ENCODE assay signal across 16 mouse cellular contexts in genomic region chr2:129489496-129490285, GRCm38 (mm10). TPM values are rescaled to one million over a fixed set of nuclear protein-coding genes. Genes with fewer than 3 reads are reported as not detected.
A peak's percentile ranks its signal among the peaks of the same experiment; 100 is the strongest.
DNase-seq lines count a peak whose midpoint lies in the region; ATAC-seq and TF ChIP-seq lines count a peak whose summit lies in the region.
"Had no signal": no experiment of that assay in that cellular context is flagged by ENCODE, and none has a peak within 500 bp of the region (broad histone marks: within the 10 kb centered on the region; RNA-seq: fewer than 3 reads in every experiment).

No protein-coding gene starts in this region.

- no peak overlapping the region for H3K9ac ChIP-seq in hindbrain, embryonic 11.5 days (ENCODE audit: low read depth, low read length)
- H3K9ac ChIP-seq: liver, embryonic 14.5 days; neural tube, embryonic 13.5 days had no signal

- TF ChIP-seq POLR2A in lung, adult 2 months (IDR thresholded peaks at IDR 0.05; ENCODE audit: borderline replicate concordance, extremely low read depth, low read depth, low read length), result no peak

- no peaks in the 10 kb centered on the region for H3K79me2 ChIP-seq in macrophage (ENCODE audit: inconsistent target)

- H3K9me3 ChIP-seq in hindbrain, embryonic 11.5 days (ENCODE audit: control insufficient read depth, low read length), result no peaks in the 10 kb centered on the region
- H3K9me3 ChIP-seq: neural tube, embryonic 13.5 days had no signal

- intact Hi-C loops in heart, postnatal 14 days (cut with DNase I), result no loop called here

- no peak overlapping the region for H3K4me3 ChIP-seq in lung, adult 2 months (replicated peaks; ENCODE audit: extremely low read depth, low read depth, low read length)
- no peak overlapping the region for H3K4me3 ChIP-seq in macrophage (ENCODE audit: inconsistent target)
- no peak overlapping the region for H3K4me3 ChIP-seq in hindbrain, embryonic 11.5 days (ENCODE audit: low read depth, low read length)
- H3K4me3 ChIP-seq: neural tube, embryonic 13.5 days had no signal

- no peaks in the 10 kb centered on the region for H3K27me3 ChIP-seq in splenic B cell, adult 2 months (ENCODE audit: control insufficient read depth, insufficient read depth, low read length, poor library complexity, severe bottlenecking)
- no peaks in the 10 kb centered on the region for H3K27me3 ChIP-seq in hindbrain, embryonic 11.5 days (ENCODE audit: control insufficient read depth, insufficient read depth, low read length)
- H3K27me3 ChIP-seq: neural tube, embryonic 13.5 days had no signal

- no peak overlapping the region for H3K4me2 ChIP-seq in hindbrain, embryonic 11.5 days (replicated peaks; ENCODE audit: low read depth, low read length)
- H3K4me2 ChIP-seq: neural tube, embryonic 13.5 days had no signal

- no peaks in the 10 kb centered on the region for H3K36me3 ChIP-seq in macrophage (ENCODE audit: inconsistent target)
- H3K36me3 ChIP-seq in splenic B cell, adult 2 months (ENCODE audit: control insufficient read depth, insufficient read depth, low read length, poor library complexity, severe bottlenecking), result no peaks in the 10 kb centered on the region
- H3K36me3 ChIP-seq in hindbrain, embryonic 11.5 days (ENCODE audit: control insufficient read depth, insufficient read depth, low read length), result no peaks in the 10 kb centered on the region
- H3K36me3 ChIP-seq: neural tube, embryonic 13.5 days had no signal

- DNase-seq in heart, adult 11 months, result peak; percentile 92
- DNase-seq in heart, postnatal 14 days, result no peak
- DNase-seq in lung, postnatal 25 days (ENCODE audit: low spot score), result peak; percentile 56
- DNase-seq in lung, adult 2 months, result no peak
- DNase-seq in splenic B cell, adult 2 months (ENCODE audit: low read depth, low spot score), result peak; percentile 81
- no peak for DNase-seq in urinary bladder, postnatal 25 days (ENCODE audit: low spot score)
- no peak for DNase-seq in hindbrain, embryonic 11.5 days (ENCODE audit: low spot score)
- DNase-seq: cerebellum, adult 8-10 months; kidney, postnatal 4 days; midbrain, embryonic 14.5 days had no signal

- H3K4me1 ChIP-seq in lung, adult 2 months (ENCODE audit: control insufficient read depth, insufficient read depth, low read length), result no peaks in the 10 kb centered on the region
- no peaks in the 10 kb centered on the region for H3K4me1 ChIP-seq in hindbrain, embryonic 11.5 days (replicated peaks; ENCODE audit: control insufficient read depth, insufficient read depth, low read length)
- H3K4me1 ChIP-seq: neural tube, embryonic 13.5 days had no signal

- no peak for TF ChIP-seq CTCF in lung, adult 2 months (IDR thresholded peaks at IDR 0.05; ENCODE audit: insufficient read depth, low read length)

- peak overlapping the region; percentile 99 for H3K27ac ChIP-seq in macrophage
- no peak overlapping the region for H3K27ac ChIP-seq in hindbrain, embryonic 11.5 days (ENCODE audit: low read depth, low read length)
- H3K27ac ChIP-seq: liver, embryonic 14.5 days; neural tube, embryonic 13.5 days had no signal

- no peak for ATAC-seq in hindbrain, embryonic 11.5 days (ENCODE audit: low FRiP score)
- ATAC-seq: intestine, embryonic 16.5 days had no signal

- 52% methylated on average over 3 of the region's 3 CpGs for WGBS in lung, adult 2 months
- 0% methylated on average over 2 of the region's 3 CpGs for WGBS in macrophage (ENCODE audit: missing documents)
- 76% methylated on average over 3 of the region's 3 CpGs for WGBS in hindbrain, embryonic 11.5 days

RNA-seq across cellular contexts. Expression of gene F830045P16Rik, which starts 46.7 kb away (rescaled TPM):
- under 1 TPM; 0.14 to 0.15 TPM for total RNA-seq in heart, postnatal 14 days (2021)
- polyA plus RNA-seq in lung, adult 2 months (2012; rRNA removed), result not detected in 2 replicates
- 1 to 10 TPM in 7 of 26 experiments, under 1 TPM in 14, not detected in 5; 0.25 to 2.4 (median 0.87) TPM for total RNA-seq in macrophage (2018; cell fraction: chromatin; rRNA removed)
- 1 to 10 TPM in 12 of 26 experiments, under 1 TPM in 14; 0.43 to 2.0 (median 0.90) TPM for total RNA-seq in macrophage (2018; cell fraction: cytosol; rRNA removed)
- 1 to 10 TPM in 14 of 26 experiments, under 1 TPM in 8, not detected in 4; 0.42 to 3.2 (median 1.1) TPM for total RNA-seq in macrophage (2018; cell fraction: nucleus; rRNA removed)
- 0.26 to 1.1 TPM (median 0.55 TPM) in 3 replicates for polyA plus RNA-seq in macrophage (2018)
- not detected in 2 replicates for polyA plus RNA-seq in hindbrain, embryonic 11.5 days (2014; fragmentation: Nextera tagmentation; extraction: Ambion mirVana)
- total RNA-seq: ES-E14; heart, adult 18-20 months had no signal
- polyA plus RNA-seq: intestine, embryonic 16.5 days; midbrain, embryonic 14.5 days; neural tube, embryonic 13.5 days had no signal

Comparison
In these comparisons a context has a peak if more than half of its experiments do, and no peak if none do; other contexts are left out.
1. DNase-seq: peak in heart, adult 11 months (single experiment), lung, postnatal 25 days (single experiment) and splenic B cell, adult 2 months (single experiment); none in heart, postnatal 14 days (0 of 2), lung, adult 2 months (single experiment), urinary bladder, postnatal 25 days (single experiment) and hindbrain, embryonic 11.5 days (single experiment).